In genomic region chr12:103100088-103100487, GRCm38 (mm10) we compare ENCODE assay signal across 11 mouse cellular contexts.
DNase-seq lines count a peak whose midpoint lies in the region; TF ChIP-seq lines count a peak whose summit lies in the region.
"Had no signal": no experiment of that assay in that cellular context is flagged by ENCODE, and none has a peak within 500 bp of the region (broad histone marks: within the 10 kb centered on the region; RNA-seq: fewer than 3 reads in every experiment).

No protein-coding gene starts in this region.

- TF ChIP-seq CTCF in cerebellum, adult 2 months (IDR thresholded peaks at IDR 0.05; ENCODE audit: borderline replicate concordance, insufficient read depth, low read depth, low read length), result peak; percentile 43; the same call in 1 of the 2 replicates
- peak; percentile 42; the same call in 1 of the 2 replicates for TF ChIP-seq CTCF in testis, adult 2 months (IDR thresholded peaks at IDR 0.05; ENCODE audit: control insufficient read depth, insufficient read depth, insufficient replicate concordance, low read depth, low read length)

- H3K27ac ChIP-seq in cerebellum, adult 2 months (ENCODE audit: insufficient read depth, low read length), result no peak overlapping the region
- no peak overlapping the region for H3K27ac ChIP-seq in testis, adult 2 months (ENCODE audit: control insufficient read depth, insufficient read depth, low read depth, low read length)
- H3K27ac ChIP-seq: heart, embryonic 13.5 days; kidney, embryonic 15.5 days; neural tube, embryonic 13.5 days had no signal

- TF ChIP-seq POLR2A in cerebellum, adult 2 months (IDR thresholded peaks at IDR 0.05; ENCODE audit: borderline replicate concordance, insufficient read depth, low read length), result no peak
- no peak for TF ChIP-seq POLR2A in testis, adult 2 months (IDR thresholded peaks at IDR 0.05; ENCODE audit: control insufficient read depth, low read depth, low read length)

- no peaks in the 10 kb centered on the region for H3K27me3 ChIP-seq in cerebellum, adult 2 months (ENCODE audit: control insufficient read depth, insufficient read depth, low read length)
- H3K27me3 ChIP-seq in testis, adult 2 months (ENCODE audit: control insufficient read depth, insufficient read depth, low read length), result no peaks in the 10 kb centered on the region
- H3K27me3 ChIP-seq: heart, embryonic 13.5 days; kidney, embryonic 15.5 days; neural tube, embryonic 13.5 days had no signal

- 70% methylated on average over 5 of the region's 5 CpGs for WGBS in cerebellum, adult 2 months

- H3K4me1 ChIP-seq in cerebellum, adult 2 months (ENCODE audit: control insufficient read depth, insufficient read depth, low read length), result no peaks in the 10 kb centered on the region
- no peaks in the 10 kb centered on the region for H3K4me1 ChIP-seq in testis, adult 2 months (ENCODE audit: control insufficient read depth, insufficient read depth, low read length)
- H3K4me1 ChIP-seq: kidney, embryonic 15.5 days; neural tube, embryonic 13.5 days had no signal

- no peak overlapping the region for H3K4me3 ChIP-seq in cerebellum, adult 2 months (replicated peaks; ENCODE audit: insufficient read depth, low read depth, low read length)
- H3K4me3 ChIP-seq in testis, adult 2 months (ENCODE audit: control insufficient read depth, low read depth, low read length), result no peak overlapping the region
- H3K4me3 ChIP-seq: heart, embryonic 13.5 days; kidney, embryonic 15.5 days; neural tube, embryonic 13.5 days had no signal

- no peaks in the 10 kb centered on the region for H3K36me3 ChIP-seq in testis, adult 2 months (ENCODE audit: control insufficient read depth, insufficient read depth, low read length)
- H3K36me3 ChIP-seq: heart, embryonic 13.5 days; kidney, embryonic 15.5 days had no signal

- no peak for DNase-seq in cerebellum, adult 2 months
- no peak for DNase-seq in cerebellum, adult 11 months
- peak; percentile 16 to 25 for DNase-seq in kidney, postnatal 4 days
- DNase-seq in kidney, postnatal 14 days, result no peak
- no peak for DNase-seq in testis, postnatal 14 days (ENCODE audit: low spot score)
- DNase-seq in testis, postnatal 10 days (ENCODE audit: low spot score), result peak; percentile 64
- DNase-seq in urinary bladder, postnatal 4 days (ENCODE audit: low spot score in 2 of 2), result no peak

Comparison
In these comparisons a context has a peak if more than half of its experiments do, and no peak if none do; other contexts are left out.
1. DNase-seq: peak in kidney, postnatal 4 days (2 of 2) and testis, postnatal 10 days (single experiment); none in cerebellum, adult 2 months (0 of 2), cerebellum, adult 11 months (single experiment), kidney, postnatal 14 days (single experiment), testis, postnatal 14 days (single experiment) and urinary bladder, postnatal 4 days (0 of 2).